Mouse (Mus musculus): ENCODE data around the gene Mapk3.

Gene Mapk3

GRCm38 (mm10) chr7:126802134-126802889, 42.9 kb downstream of the Mapk3 start:
- 88% methylated on average over 11 of the region's 11 CpGs for WGBS

- 94% methylated on average over 6 of the region's 6 CpGs for WGBS
Observed at GRCm38 (mm10) chr7:126803181-126803580, 43.8 kb downstream of the Mapk3 start.

GRCm38 (mm10) chr7:126806956-126807355, 47.6 kb downstream of the Mapk3 start:
- WGBS = 72% methylated on average over 6 of the region's 6 CpGs

GRCm38 (mm10) chr7:126807405-126807804, 48.0 kb downstream of the Mapk3 start:
- WGBS = 74% methylated on average over 4 of the region's 4 CpGs

GRCm38 (mm10) chr7:126808703-126809455, 49.5 kb downstream of the Mapk3 start:
- WGBS = under 1% methylated on average over 43 of the region's 43 CpGs

- WGBS = 62% methylated on average over 5 of the region's 5 CpGs
Observed at GRCm38 (mm10) chr7:126809723-126810369, 50.4 kb downstream of the Mapk3 start.

Measured in cerebral cortex, adult 2 months (tissue).